Mouse (Mus musculus): Measurements from ENCODE around the gene Rexo2.

DNA sequence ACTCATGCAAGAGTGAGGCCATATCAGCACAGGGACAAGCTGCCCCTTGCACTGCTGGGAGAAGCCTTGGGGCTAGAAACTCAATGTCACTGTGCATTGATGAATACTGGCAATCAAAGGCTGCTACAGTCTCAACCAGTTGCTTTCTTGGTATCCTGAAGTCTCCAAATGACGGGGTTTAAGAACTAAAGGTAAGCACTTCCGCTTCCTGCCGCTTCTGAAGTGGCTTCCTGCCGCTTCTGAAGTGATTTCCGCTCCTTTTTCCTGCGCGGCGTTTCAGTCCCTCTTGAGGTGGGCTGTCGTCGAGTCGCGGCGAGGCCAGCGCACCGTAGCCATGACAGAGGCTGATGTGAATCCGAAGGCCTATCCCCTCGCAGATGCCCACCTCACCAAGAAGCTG lies 30.4 kb downstream of the Rexo2 start:
- no peak for TF ChIP-seq CTCF (IDR thresholded peaks at IDR 0.05; ENCODE audit: borderline replicate concordance, insufficient read depth, low read depth, low read length)
- no peak for TF ChIP-seq POLR2A (IDR thresholded peaks at IDR 0.05; ENCODE audit: borderline replicate concordance, insufficient read depth, low read length)
